Mouse (Mus musculus): ENCODE measurements around the gene Vezt. TPM values are rescaled to one million over a fixed set of nuclear protein-coding genes. Genes with fewer than 3 reads are reported as not detected.

Gene Vezt
- polyA plus RNA-seq, 1 experiment: 5.5 TPM

DNA sequence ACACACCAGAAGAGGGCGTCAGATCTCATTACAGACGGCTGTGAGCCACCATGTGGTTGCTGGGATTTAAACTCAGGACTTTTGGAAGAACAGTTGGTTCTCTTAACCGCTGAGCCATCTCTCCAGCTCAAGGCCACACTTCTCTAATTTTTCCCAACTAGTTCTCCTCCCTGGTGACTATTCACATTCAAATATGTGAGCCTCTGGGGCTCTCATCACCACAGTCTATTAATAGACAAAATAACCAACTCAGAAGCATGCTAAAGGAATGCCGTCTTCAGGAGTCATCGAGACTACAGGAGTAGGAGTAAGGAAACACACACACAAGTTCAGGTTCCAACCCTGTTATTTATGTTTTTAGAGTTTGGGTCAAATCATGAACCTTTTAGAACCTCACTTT is 95.3 kb downstream of the Vezt start:
- TF ChIP-seq CTCF (IDR thresholded peaks at IDR 0.05; ENCODE audit: extremely low read depth, insufficient read length, insufficient replicate concordance, low read depth, low read length): no peak
- no peak for TF ChIP-seq POLR2A (IDR thresholded peaks at IDR 0.05; ENCODE audit: low read depth, low read length)
- no peaks in the 10 kb centered on the region for H3K36me3 ChIP-seq (ENCODE audit: control insufficient read depth, insufficient read depth, low read length)
- no peak overlapping the region for H3K4me3 ChIP-seq (ENCODE audit: low read depth, low read length)
- H3K27ac ChIP-seq (ENCODE audit: insufficient read depth, low read depth, low read length): no peak overlapping the region
- no peaks in the 10 kb centered on the region for H3K27me3 ChIP-seq (ENCODE audit: control insufficient read depth, insufficient read depth, low read length)
- no peaks in the 10 kb centered on the region for H3K4me1 ChIP-seq (ENCODE audit: control insufficient read depth, insufficient read depth, insufficient read length, low read length)
- WGBS: 78% methylated on average over 5 of the region's 5 CpGs

DNA sequence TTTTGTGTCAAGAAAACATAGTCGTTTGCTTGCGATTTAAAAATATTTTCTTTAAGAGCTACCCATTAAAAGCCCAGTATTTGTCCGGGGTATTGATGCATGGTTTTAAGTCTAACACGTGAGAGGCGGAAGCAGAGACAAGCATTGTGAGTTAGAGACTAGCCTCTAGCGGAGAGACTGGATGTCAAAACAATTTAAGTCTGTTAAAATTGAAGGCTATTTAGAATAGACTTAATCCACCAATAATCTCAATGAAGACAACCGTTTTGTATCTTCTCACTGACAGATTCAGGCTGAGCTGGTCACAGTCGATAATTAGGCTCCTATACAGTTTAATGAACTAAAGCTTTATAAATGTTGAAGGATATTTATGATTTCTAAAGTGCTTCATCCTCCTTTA is 95.9 kb downstream of the Vezt start:
- Histone ChIP-seq H3K27ac (ENCODE audit: insufficient read depth, low read depth, low read length) (no peak overlapping the region), H3K36me3 (ENCODE audit: control insufficient read depth, insufficient read depth, low read length) (no peaks in the 10 kb centered on the region), H3K4me3 (ENCODE audit: low read depth, low read length) (no peak overlapping the region), H3K27me3 (ENCODE audit: control insufficient read depth, insufficient read depth, low read length) (no peaks in the 10 kb centered on the region), H3K4me1 (ENCODE audit: control insufficient read depth, insufficient read depth, insufficient read length, low read length) (no peaks in the 10 kb centered on the region)
- WGBS: 90% methylated on average over 8 of the region's 8 CpGs
- TF ChIP-seq CTCF (IDR thresholded peaks at IDR 0.05; ENCODE audit: extremely low read depth, insufficient read length, insufficient replicate concordance, low read depth, low read length) (no peak), POLR2A (IDR thresholded peaks at IDR 0.05; ENCODE audit: low read depth, low read length) (no peak)

DNA sequence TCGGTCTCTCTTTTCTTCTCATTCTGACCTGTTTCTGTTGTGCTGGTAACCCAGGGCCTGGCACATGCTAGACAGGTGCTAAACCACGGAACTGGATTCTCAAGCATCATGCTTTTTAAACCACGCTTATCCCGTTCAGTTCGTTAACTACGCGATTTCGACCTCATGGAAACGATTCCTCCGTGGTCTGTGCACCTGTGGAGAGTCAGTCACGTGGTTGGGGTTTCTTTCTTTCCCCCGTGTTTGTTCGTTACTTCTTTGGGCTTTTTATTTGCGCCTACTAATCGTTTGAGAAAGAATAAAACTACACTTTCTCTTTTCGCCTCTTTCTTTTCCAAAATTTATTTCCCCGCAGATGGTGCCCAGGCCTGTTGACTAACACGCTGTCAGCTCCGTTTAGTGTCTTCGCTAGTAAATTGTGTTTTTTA is 96.8 kb downstream of the Vezt start:
- H3K4me3 ChIP-seq (ENCODE audit: low read depth, low read length): no peak overlapping the region
- 86% methylated on average over 20 of the region's 20 CpGs for WGBS
- no peak overlapping the region for H3K27ac ChIP-seq (ENCODE audit: insufficient read depth, low read depth, low read length)
- TF ChIP-seq POLR2A (IDR thresholded peaks at IDR 0.05; ENCODE audit: low read depth, low read length) (no peak), CTCF (IDR thresholded peaks at IDR 0.05; ENCODE audit: extremely low read depth, insufficient read length, insufficient replicate concordance, low read depth, low read length) (no peak)
- no peaks in the 10 kb centered on the region for H3K4me1 ChIP-seq (ENCODE audit: control insufficient read depth, insufficient read depth, insufficient read length, low read length)
- H3K36me3 ChIP-seq (ENCODE audit: control insufficient read depth, insufficient read depth, low read length): no peaks in the 10 kb centered on the region
- H3K27me3 ChIP-seq (ENCODE audit: control insufficient read depth, insufficient read depth, low read length): no peaks in the 10 kb centered on the region

GRCm38 (mm10) chr10:93933980-93934379 is 101.6 kb downstream of the Vezt start:
- Histone ChIP-seq H3K27ac (ENCODE audit: insufficient read depth, low read depth, low read length) (no peak overlapping the region), H3K36me3 (ENCODE audit: control insufficient read depth, insufficient read depth, low read length) (no peaks in the 10 kb centered on the region), H3K4me1 (ENCODE audit: control insufficient read depth, insufficient read depth, insufficient read length, low read length) (no peaks in the 10 kb centered on the region), H3K4me3 (ENCODE audit: low read depth, low read length) (no peak overlapping the region), H3K27me3 (ENCODE audit: control insufficient read depth, insufficient read depth, low read length) (no peaks in the 10 kb centered on the region)
- TF ChIP-seq CTCF (IDR thresholded peaks at IDR 0.05; ENCODE audit: extremely low read depth, insufficient read length, insufficient replicate concordance, low read depth, low read length) (no peak), POLR2A (IDR thresholded peaks at IDR 0.05; ENCODE audit: low read depth, low read length) (no peak)
- WGBS: 31% methylated on average over 9 of the region's 9 CpGs

DNA sequence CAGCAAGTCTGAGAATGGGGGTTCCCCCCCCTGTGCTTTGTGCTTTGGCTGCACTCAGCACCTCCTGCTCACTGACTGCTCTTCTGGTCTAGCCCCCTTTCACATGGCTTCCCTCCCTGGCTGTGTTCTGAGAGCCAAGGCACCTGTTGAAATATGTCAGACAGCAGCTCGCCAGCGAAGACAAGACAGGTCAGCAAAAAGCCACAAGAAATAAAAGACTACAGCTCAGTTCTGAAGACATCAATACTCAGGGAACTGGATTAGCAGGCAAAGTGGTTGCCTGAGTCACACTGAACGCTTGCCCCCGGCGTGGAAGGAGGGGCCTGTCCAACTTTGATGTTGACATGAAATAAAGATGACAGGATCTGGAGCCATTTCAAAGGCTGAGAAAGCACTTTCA is 102.8 kb downstream of the Vezt start:
- no peak for TF ChIP-seq CTCF (IDR thresholded peaks at IDR 0.05; ENCODE audit: extremely low read depth, insufficient read length, insufficient replicate concordance, low read depth, low read length)
- TF ChIP-seq POLR2A (IDR thresholded peaks at IDR 0.05; ENCODE audit: low read depth, low read length): no peak
- Histone ChIP-seq H3K27ac (ENCODE audit: insufficient read depth, low read depth, low read length) (no peak overlapping the region), H3K27me3 (ENCODE audit: control insufficient read depth, insufficient read depth, low read length) (no peaks in the 10 kb centered on the region), H3K4me1 (ENCODE audit: control insufficient read depth, insufficient read depth, insufficient read length, low read length) (no peaks in the 10 kb centered on the region), H3K36me3 (ENCODE audit: control insufficient read depth, insufficient read depth, low read length) (no peaks in the 10 kb centered on the region), H3K4me3 (ENCODE audit: low read depth, low read length) (no peak overlapping the region)
- 43% methylated on average over 5 of the region's 5 CpGs for WGBS

DNA sequence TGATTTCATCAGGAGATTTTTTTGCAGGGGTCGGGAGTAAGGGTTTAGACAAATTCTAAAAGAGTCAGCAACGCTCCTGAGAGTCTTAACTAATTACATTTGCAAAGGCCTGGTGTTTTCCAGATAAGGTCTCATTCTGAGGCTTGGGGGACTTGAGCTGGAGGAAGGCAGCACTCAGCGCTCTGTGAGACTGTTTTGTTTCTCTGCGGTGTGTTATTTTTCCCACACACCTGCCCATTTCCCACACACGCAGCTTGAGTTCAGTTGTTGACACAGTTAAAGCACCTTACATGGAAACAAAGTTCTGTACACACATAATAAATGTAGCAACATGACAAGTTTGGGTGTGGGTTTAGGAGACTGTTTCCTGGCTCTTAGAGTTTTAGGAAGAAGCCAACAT is 103.6 kb downstream of the Vezt start:
- no peak overlapping the region for H3K4me3 ChIP-seq (ENCODE audit: low read depth, low read length)
- TF ChIP-seq POLR2A (IDR thresholded peaks at IDR 0.05; ENCODE audit: low read depth, low read length) (no peak), CTCF (IDR thresholded peaks at IDR 0.05; ENCODE audit: extremely low read depth, insufficient read length, insufficient replicate concordance, low read depth, low read length) (no peak)
- no peaks in the 10 kb centered on the region for H3K4me1 ChIP-seq (ENCODE audit: control insufficient read depth, insufficient read depth, insufficient read length, low read length)
- H3K36me3 ChIP-seq (ENCODE audit: control insufficient read depth, insufficient read depth, low read length): no peaks in the 10 kb centered on the region
- WGBS: 65% methylated on average over 5 of the region's 5 CpGs
- H3K27ac ChIP-seq (ENCODE audit: insufficient read depth, low read depth, low read length): no peak overlapping the region
- no peaks in the 10 kb centered on the region for H3K27me3 ChIP-seq (ENCODE audit: control insufficient read depth, insufficient read depth, low read length)

GRCm38 (mm10) chr10:93931431-93931830 is 104.2 kb downstream of the Vezt start:
- no peak for TF ChIP-seq POLR2A (IDR thresholded peaks at IDR 0.05; ENCODE audit: low read depth, low read length)
- TF ChIP-seq CTCF (IDR thresholded peaks at IDR 0.05; ENCODE audit: extremely low read depth, insufficient read length, insufficient replicate concordance, low read depth, low read length): no peak
- H3K36me3 ChIP-seq (ENCODE audit: control insufficient read depth, insufficient read depth, low read length): no peaks in the 10 kb centered on the region
- no peaks in the 10 kb centered on the region for H3K4me1 ChIP-seq (ENCODE audit: control insufficient read depth, insufficient read depth, insufficient read length, low read length)
- WGBS: 68% methylated on average over 9 of the region's 9 CpGs
- no peak overlapping the region for H3K27ac ChIP-seq (ENCODE audit: insufficient read depth, low read depth, low read length)
- H3K4me3 ChIP-seq (ENCODE audit: low read depth, low read length): no peak overlapping the region
- H3K27me3 ChIP-seq (ENCODE audit: control insufficient read depth, insufficient read depth, low read length): no peaks in the 10 kb centered on the region
